Mouse (Mus musculus) midbrain, embryonic 10.5 days (tissue): ENCODE measurements around the gene Prg2. TPM values are rescaled to one million over a fixed set of nuclear protein-coding genes. Genes with fewer than 3 reads are reported as not detected.
A peak's percentile ranks its signal among the peaks of the same experiment; 100 is the strongest.

Experiments used
- DNase-seq: peaks from one replicate; pipeline ENCODE4 v3.0.0-alpha.2; 2017; ENCODE audit warnings: low spot score
- H3K27ac ChIP-seq: fragments of 300-500 bp; sonication (generic); replicated peaks from 2 replicates; pipeline ENCODE4 v1.5.1; 2016; ENCODE audit warnings: mild to moderate bottlenecking
- H3K27me3 ChIP-seq: fragments of 300-500 bp; sonication (generic); 2 replicates; pipeline ENCODE4 v1.6.1; 2016; ENCODE audit warnings: low read depth, mild to moderate bottlenecking; ENCODE audit not compliant: poor library complexity, severe bottlenecking
- H3K36me3 ChIP-seq: fragments of 300-500 bp; sonication (generic); 2 replicates; pipeline ENCODE4 v1.6.1; 2016; ENCODE audit warnings: mild to moderate bottlenecking, moderate library complexity
- H3K4me1 ChIP-seq: fragments of 300-500 bp; sonication (generic); 2 replicates; pipeline ENCODE4 v1.6.1; 2016
- H3K4me3 ChIP-seq: fragments of 300-500 bp; sonication (generic); 2 replicates; pipeline ENCODE4 v1.5.1; 2016; ENCODE audit warnings: mild to moderate bottlenecking, moderate library complexity
- H3K9me3 ChIP-seq: fragments of 300-500 bp; sonication (generic); replicated peaks from 2 replicates; pipeline ENCODE4 v1.6.1; 2016; ENCODE audit warnings: mild to moderate bottlenecking
- WGBS: fragments of 180-500 bp; shearing (Covaris S2); methylation state at CpG from one replicate; pipeline ENCODE4 v1.1.7; 2016; 5-methylcytosine and 5-hydroxymethylcytosine counted together
- polyA plus RNA-seq: library from polyadenylated mRNA; unstranded; fragments of >200 nt; fragmentation: Nextera tagmentation; extraction: Ambion mirVana; gene quantifications from 2 replicates; pipeline ENCODE4 v1.2.1, GENCODE M21; 2016

The Prg2 gene
- polyA plus RNA-seq, 1 experiment from 2014 or later: not detected

DNA sequence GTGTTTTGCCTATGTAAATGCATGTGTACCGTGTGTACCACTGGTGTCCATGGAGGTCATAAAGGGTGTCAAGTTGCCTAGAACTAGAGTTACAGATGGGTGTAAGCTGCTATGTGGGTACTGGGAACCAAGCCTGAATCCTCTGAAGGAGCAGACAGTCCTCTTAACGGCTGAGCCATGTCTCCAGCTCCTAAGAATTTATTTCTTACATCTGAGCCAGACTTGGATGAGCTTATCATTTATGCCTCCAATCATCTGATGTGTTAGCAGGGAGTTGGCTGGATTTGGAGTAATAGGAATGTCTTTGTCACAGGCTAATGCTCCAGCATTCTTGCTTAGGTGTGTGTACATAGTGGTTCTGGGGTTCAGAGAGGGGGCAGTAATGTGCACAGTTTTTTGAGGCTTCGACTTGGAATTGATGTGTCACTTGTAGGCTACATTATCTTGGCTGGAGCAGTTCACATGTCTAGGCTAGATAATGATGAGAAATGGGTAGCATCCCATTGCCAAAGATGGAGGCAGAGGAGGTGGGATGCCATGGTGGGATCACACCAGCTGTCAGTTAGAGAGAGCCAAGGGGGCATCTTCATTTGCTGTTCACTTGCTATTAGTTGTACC is 33.0 kb upstream of the Prg2 start:
- no peak overlapping the region for H3K4me3 ChIP-seq
- no peaks in the 10 kb centered on the region for H3K9me3 ChIP-seq
- H3K27me3 ChIP-seq: no peaks in the 10 kb centered on the region
- no peaks in the 10 kb centered on the region for H3K4me1 ChIP-seq
- DNase-seq: no peak
- WGBS: 89% methylated on average over 3 of the region's 3 CpGs
- H3K27ac ChIP-seq: no peak overlapping the region
- peaks cover 22% of the 10 kb centered on the region; the same call in 1 of the 2 replicates for H3K36me3 ChIP-seq

DNA sequence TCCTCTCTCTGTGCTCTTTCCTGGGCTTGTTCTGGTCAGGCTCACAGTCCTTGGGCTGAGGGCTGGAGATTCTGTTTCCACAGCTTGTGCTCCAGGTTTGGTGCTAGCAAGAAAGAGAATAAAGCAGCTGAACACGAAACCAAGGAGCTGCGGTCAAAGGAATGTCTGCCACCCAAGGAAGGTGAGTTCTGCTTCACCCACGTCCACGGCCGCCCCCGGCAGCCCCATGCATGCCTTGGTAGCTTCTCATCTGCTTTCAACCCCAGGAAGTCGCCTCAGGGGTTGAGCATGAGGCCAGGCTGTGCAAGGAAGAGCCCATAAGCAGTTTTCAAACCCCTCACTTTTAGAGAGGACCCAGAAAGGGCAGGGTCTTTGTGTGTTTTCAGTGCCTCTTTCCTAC is 32.0 kb upstream of the Prg2 start:
- H3K27ac ChIP-seq: no peak overlapping the region
- H3K36me3 ChIP-seq: peaks cover 22% of the 10 kb centered on the region; the same call in 1 of the 2 replicates
- DNase-seq: no peak
- no peaks in the 10 kb centered on the region for H3K27me3 ChIP-seq
- no peaks in the 10 kb centered on the region for H3K4me1 ChIP-seq
- no peaks in the 10 kb centered on the region for H3K9me3 ChIP-seq
- 95% methylated on average over 7 of the region's 7 CpGs for WGBS
- H3K4me3 ChIP-seq: no peak overlapping the region

DNA sequence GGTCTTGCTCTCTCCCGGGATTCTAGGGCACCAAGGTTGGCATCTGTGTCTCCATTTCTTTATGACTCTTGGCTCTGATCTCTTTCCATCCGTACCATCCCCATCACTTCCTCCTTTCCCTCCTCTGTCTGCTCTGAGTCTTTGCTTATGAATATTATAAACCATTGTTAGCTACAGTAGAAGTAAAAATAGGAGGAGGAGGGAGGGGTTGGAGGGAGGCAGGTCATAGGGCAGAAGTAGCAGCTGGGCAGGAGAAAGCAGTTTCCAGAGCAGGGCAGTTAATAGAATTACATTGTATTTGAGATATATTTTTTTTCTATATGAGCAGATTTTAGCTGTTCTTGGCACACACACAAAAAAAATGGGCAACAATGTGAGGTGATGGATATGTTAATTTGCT is 31.5 kb upstream of the Prg2 start:
- Histone ChIP-seq H3K27ac (no peak overlapping the region), H3K4me1 (no peaks in the 10 kb centered on the region), H3K27me3 (no peaks in the 10 kb centered on the region), H3K36me3 (peaks cover 22% of the 10 kb centered on the region; the same call in 1 of the 2 replicates), H3K9me3 (no peaks in the 10 kb centered on the region), H3K4me3 (no peak overlapping the region)
- 85% methylated on average over 2 of the region's 2 CpGs for WGBS
- DNase-seq: no peak

DNA sequence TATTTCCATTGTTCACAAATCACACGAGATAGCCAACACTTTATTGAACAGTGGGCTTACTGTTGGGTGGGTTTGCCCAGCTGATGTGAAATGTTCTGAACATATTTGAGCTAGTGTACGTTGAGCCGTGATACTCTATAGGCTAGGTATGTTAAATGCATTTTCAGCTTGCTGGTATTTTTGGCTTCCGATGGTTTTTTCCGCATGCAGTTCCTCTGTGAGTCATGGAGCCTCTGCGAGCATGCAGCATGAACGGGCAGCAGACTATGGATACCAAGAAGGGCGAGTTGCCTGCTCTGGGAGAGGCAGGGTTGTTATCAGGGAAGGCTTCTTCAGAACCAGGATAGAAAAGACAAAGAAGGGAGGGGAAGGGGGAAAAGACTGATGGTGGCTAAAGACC is 29.2 kb upstream of the Prg2 start:
- Histone ChIP-seq H3K36me3 (peaks cover 23% of the 10 kb centered on the region; the same call in 1 of the 2 replicates), H3K27me3 (no peaks in the 10 kb centered on the region), H3K9me3 (no peaks in the 10 kb centered on the region), H3K27ac (no peak overlapping the region), H3K4me1 (no peaks in the 10 kb centered on the region), H3K4me3 (no peak overlapping the region)
- WGBS: 93% methylated on average over 8 of the region's 8 CpGs
- DNase-seq: no peak

DNA sequence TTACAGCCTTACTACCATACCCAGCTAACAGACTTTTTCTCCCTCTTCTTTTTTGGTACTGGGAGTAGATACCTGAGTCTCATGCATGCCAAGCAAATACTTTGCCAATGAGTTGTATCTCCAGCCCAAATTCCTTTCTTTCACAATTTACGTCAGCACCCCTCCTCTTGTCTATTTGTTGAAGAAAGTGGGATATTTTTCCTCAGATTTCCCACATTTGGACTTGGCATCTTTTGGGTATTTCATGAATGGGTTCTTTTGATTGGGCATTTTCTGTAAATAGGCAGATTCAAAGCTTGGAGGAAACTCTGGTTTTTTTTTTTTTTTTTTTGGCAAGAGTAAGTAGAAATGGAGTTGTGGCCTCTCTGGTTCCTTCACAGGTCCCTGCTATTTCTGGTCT is 28.0 kb upstream of the Prg2 start:
- 91% methylated on average over 1 of the region's 1 CpGs for WGBS
- H3K36me3 ChIP-seq: peaks cover 27% of the 10 kb centered on the region; the same call in 1 of the 2 replicates

DNA sequence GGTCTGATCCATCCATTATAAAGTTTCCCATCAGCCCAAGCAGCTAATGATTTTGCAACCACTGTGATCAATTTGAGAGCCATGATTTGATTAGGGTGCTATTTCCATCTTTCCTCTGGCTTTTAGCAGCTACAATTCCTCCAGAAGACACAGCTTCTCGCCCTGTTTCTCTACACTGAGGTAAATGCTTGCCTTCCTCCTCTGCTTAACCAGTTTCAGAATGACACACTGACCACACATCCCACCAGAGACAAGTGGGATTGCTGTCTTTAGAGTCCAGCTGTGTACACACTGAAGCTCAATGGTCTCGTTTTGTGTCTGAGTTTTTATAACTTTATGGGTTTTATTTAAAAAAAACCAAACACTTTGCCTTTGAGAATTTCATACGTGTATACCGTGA is 27.6 kb upstream of the Prg2 start:
- peaks cover 27% of the 10 kb centered on the region; the same call in 1 of the 2 replicates for H3K36me3 ChIP-seq
- no peak overlapping the region for H3K27ac ChIP-seq
- H3K4me1 ChIP-seq: no peaks in the 10 kb centered on the region
- H3K9me3 ChIP-seq: no peaks in the 10 kb centered on the region
- 88% methylated on average over 4 of the region's 4 CpGs for whole genome bisulfite sequencing
- no peak for DNase-seq
- no peak overlapping the region for H3K4me3 ChIP-seq
- H3K27me3 ChIP-seq: no peaks in the 10 kb centered on the region

More for the DNA sequence above, 28.0 kb upstream of the Prg2 start:
- Histone ChIP-seq H3K9me3 (no peaks in the 10 kb centered on the region), H3K4me1 (no peaks in the 10 kb centered on the region), H3K27me3 (no peaks in the 10 kb centered on the region), H3K27ac (no peak overlapping the region), H3K4me3 (no peak overlapping the region)
- DNase-seq: no peak

DNA sequence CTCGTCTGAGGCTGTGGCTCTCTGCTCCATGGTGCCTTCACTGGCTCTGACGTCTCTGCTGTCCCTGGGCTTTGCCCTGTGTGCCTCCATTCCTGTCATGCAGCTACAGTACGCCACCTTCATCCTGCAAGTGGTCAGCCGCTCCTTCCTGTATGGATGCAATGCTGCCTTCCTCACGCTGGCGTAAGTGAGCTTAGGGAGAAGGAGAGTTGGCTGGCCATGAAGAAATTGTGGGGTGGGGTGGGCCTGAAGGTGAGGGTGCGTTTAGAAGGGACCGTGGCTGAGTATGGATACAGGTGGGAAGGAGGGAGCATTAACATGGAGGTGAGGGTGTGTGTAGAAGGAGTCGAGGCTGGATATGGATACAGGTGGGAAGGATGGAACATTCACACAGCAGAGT is 24.8 kb upstream of the Prg2 start:
- Histone ChIP-seq H3K9me3 (no peaks in the 10 kb centered on the region), H3K4me1 (no peaks in the 10 kb centered on the region), H3K27ac (no peak overlapping the region), H3K4me3 (no peak overlapping the region), H3K27me3 (no peaks in the 10 kb centered on the region), H3K36me3 (peaks cover 14% of the 10 kb centered on the region; the same call in 1 of the 2 replicates)
- no peak for DNase-seq
- 93% methylated on average over 9 of the region's 9 CpGs for WGBS

DNA sequence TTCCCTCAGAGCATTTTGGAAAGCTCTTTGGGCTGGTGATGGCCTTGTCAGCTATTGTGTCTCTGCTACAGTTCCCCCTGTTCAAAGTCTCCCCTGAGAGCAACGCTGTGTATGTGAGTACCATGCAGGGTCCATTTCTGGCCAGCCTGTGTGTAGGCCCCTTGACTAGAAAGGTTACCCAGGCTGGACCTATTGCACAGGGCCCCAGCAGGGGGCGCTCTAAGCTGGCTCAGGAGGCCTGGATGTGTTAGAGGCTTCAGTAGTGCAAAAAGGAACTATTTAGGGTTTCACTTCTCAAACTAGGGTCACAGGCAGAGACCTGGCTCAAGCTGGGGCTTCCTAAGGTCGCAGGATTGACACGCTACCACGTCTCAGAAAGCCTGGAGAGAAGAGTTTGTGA is 24.0 kb upstream of the Prg2 start:
- WGBS: 60% methylated on average over 5 of the region's 5 CpGs
- DNase-seq: peak; percentile 61

DNA sequence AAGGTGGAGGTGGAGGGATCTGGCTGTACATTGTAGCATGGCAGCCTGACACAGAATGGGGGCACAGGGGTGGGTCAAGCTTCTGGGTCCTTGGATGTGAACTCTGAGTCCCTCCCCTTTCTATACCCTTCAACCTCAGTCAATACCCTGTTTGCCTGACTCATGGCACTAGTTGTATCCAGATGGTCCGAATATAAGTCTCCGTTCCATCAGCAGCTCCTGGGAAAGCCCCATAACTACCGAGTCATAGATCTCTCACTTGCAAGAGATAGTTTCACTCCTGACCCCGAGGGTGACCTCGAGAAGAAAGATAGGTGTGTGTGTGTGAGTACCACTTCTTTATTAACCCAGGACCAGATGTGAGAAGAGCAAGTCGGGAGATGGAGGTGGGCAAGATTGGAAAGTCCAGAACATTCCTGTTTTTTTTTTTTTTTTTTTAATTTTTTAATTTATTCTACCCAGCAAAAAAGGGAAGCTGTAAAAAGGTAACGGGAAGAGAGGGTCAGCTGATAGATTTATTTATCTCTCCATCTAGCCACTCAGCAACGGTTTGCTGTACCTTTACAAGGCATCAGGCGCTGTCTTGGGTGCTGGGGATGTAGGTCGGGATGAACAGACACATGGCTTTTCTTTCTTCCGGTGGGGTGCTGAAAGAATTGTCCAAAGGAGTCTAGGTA is 21.5 kb upstream of the Prg2 start:
- WGBS: 93% methylated on average over 11 of the region's 11 CpGs

More for the DNA sequence above, 24.0 kb upstream of the Prg2 start:
- Histone ChIP-seq H3K27ac (no peak overlapping the region), H3K27me3 (no peaks in the 10 kb centered on the region), H3K36me3 (peaks cover 7% of the 10 kb centered on the region; the same call in 1 of the 2 replicates), H3K4me3 (no peak overlapping the region), H3K9me3 (no peaks in the 10 kb centered on the region), H3K4me1 (peaks cover under 1% of the 10 kb centered on the region)

DNA sequence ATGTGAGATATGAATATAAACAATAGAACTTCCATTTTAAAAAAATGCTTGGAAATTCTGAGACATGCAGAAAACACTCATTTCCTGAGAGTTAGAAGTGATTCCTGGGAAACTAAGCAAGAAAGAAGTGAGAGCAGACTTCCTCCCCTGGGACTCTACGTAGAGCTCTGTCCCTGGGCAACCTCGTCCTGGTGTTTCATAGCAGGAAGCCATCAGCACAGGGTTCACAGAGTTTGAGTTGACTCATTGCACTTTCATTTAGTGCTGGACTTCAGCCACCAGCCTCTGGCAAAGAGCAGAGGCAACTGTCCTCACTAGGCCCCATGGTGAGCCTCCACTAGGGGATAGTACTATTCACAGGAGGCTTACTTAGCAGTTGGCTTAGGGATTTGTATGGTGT is 19.0 kb upstream of the Prg2 start:
- Histone ChIP-seq H3K4me3 (no peak overlapping the region), H3K36me3 (peaks cover 1% of the 10 kb centered on the region; the same call in 1 of the 2 replicates), H3K27ac (peak overlapping the region; percentile 52; the same call in 1 of the 2 replicates), H3K4me1 (peaks cover 28% of the 10 kb centered on the region), H3K9me3 (no peaks in the 10 kb centered on the region), H3K27me3 (no peaks in the 10 kb centered on the region)
- no peak for DNase-seq
- WGBS: 81% methylated on average over 2 of the region's 2 CpGs

More for the DNA sequence above, 21.5 kb upstream of the Prg2 start:
- no peak for DNase-seq
- Histone ChIP-seq H3K27me3 (no peaks in the 10 kb centered on the region), H3K4me3 (no peak overlapping the region), H3K27ac (no peak overlapping the region), H3K4me1 (peaks cover 25% of the 10 kb centered on the region), H3K9me3 (no peaks in the 10 kb centered on the region), H3K36me3 (peaks cover 5% of the 10 kb centered on the region; the same call in 1 of the 2 replicates)

DNA sequence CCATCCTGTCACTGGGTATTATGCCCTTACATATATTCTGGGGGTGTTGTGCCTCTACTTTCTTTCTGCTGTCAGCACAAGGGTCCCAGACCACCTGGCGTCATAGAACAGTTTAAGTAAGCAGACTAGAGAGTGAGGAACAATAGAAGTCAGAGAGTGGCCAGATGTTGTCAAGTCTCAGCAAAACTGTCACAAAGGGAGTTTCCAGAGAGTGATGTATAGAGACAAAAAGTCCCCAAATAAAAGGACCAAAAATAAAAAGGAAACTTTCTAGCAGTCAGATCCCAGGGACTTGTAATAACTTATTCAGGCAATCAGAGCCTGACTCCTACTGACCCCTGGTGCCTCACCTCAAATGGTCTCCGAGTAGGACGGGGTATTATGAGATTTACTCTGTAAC is 18.4 kb upstream of the Prg2 start:
- H3K4me1 ChIP-seq: peaks cover 28% of the 10 kb centered on the region
- 72% methylated on average over 3 of the region's 3 CpGs for WGBS
- no peaks in the 10 kb centered on the region for H3K9me3 ChIP-seq
- no peaks in the 10 kb centered on the region for H3K27me3 ChIP-seq
- no peak overlapping the region for H3K4me3 ChIP-seq
- DNase-seq: no peak
- 0 out of 2 replicates have a peak overlapping the region, but pooled peaks have one; percentile 65 for H3K27ac ChIP-seq
- no peaks in the 10 kb centered on the region for H3K36me3 ChIP-seq

DNA sequence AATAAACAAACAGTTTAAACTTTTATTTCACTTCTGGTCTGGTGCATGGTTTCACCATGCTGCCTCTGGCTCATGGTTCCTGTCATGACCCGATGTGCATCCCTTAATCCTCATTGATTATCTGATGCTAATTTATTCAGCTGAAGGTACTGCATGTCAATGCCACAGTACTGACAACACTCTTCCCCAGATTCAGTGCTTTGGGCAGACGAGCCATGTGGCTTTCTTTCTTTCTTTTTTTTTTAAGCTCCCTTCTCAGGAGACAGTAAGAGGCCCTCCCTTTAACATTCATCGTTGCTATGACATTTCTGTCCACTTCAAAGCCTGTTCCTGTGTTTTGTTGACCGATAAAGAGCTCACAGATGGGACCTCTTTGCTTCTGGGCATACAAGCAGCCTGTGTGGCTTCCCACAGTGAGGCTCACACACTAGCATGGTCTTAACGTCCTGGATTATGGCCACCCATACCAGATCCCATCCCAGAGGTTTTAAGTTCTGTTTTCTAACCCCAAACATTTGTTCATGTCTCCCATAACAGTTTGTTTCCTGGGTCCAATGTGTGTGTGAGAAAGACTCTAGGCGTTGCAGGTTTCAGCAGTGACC is 17.3 kb upstream of the Prg2 start:
- H3K27me3 ChIP-seq: no peaks in the 10 kb centered on the region
- peak overlapping the region; percentile 65 for H3K27ac ChIP-seq
- 28% methylated on average over 6 of the region's 6 CpGs for WGBS
- DNase-seq: peak; percentile 25
- no peaks in the 10 kb centered on the region for H3K36me3 ChIP-seq
- H3K4me1 ChIP-seq: peaks cover 28% of the 10 kb centered on the region
- no peak overlapping the region for H3K4me3 ChIP-seq
- no peaks in the 10 kb centered on the region for H3K9me3 ChIP-seq
